Comparison of ENCODE assay signal across 16 mouse cellular contexts in genomic region chr14:16334260-16334659, GRCm38 (mm10).
"Had no signal": no experiment of that assay in that cellular context is flagged by ENCODE, and none has a peak within 500 bp of the region (broad histone marks: within the 10 kb centered on the region; RNA-seq: fewer than 3 reads in every experiment).

No protein-coding gene starts in this region.

- H3K4me2 ChIP-seq: limb, embryonic 12.5 days; liver, embryonic 13.5 days; lung, embryonic 15.5 days; midbrain, embryonic 11.5 days; neural tube, embryonic 15.5 days had no signal

- H3K27ac ChIP-seq: layer of hippocampus, adult 2 months; limb, embryonic 12.5 days; liver, embryonic 13.5 days; lung, embryonic 15.5 days; macrophage; neural tube, embryonic 15.5 days had no signal

- DNase-seq: kidney, adult 11 months; kidney, postnatal 10 days; kidney, postnatal 4 days; liver; liver, embryonic 13.5 days; liver, postnatal 0 days; lung, postnatal 14 days; right cerebral cortex, adult 18-20 months had no signal

- H3K9me3 ChIP-seq: limb, embryonic 12.5 days; liver, embryonic 13.5 days; lung, embryonic 15.5 days; megakaryocyte, embryonic 14.5 days; neural tube, embryonic 15.5 days had no signal

- ATAC-seq: liver, postnatal 0 days; midbrain, embryonic 16.5 days had no signal

- H3K9ac ChIP-seq: limb, embryonic 12.5 days; liver, embryonic 13.5 days; liver, postnatal 0 days; lung, embryonic 15.5 days; neural tube, embryonic 15.5 days had no signal

- H3K27me3 ChIP-seq: limb, embryonic 12.5 days; liver, embryonic 13.5 days; lung, embryonic 15.5 days; megakaryocyte, embryonic 14.5 days; neural tube, embryonic 15.5 days had no signal

- H3K4me1 ChIP-seq: neural tube, embryonic 15.5 days had no signal

- H3K36me3 ChIP-seq: limb, embryonic 12.5 days; liver, embryonic 13.5 days; lung, embryonic 15.5 days; neural tube, embryonic 15.5 days had no signal

- H3K4me3 ChIP-seq: layer of hippocampus, adult 2 months; limb, embryonic 12.5 days; liver, embryonic 13.5 days; lung, embryonic 15.5 days; megakaryocyte, embryonic 14.5 days; neural tube, embryonic 15.5 days had no signal
